ENCODE assay signal across 16 mouse cellular contexts in genomic region chr17:31653277-31653676, GRCm38 (mm10). TPM values are rescaled to one million over a fixed set of nuclear protein-coding genes. Genes with fewer than 3 reads are reported as not detected.
"Had no signal": no experiment of that assay in that cellular context is flagged by ENCODE, and none has a peak within 500 bp of the region (broad histone marks: within the 10 kb centered on the region; RNA-seq: fewer than 3 reads in every experiment).

No protein-coding gene starts in this region.

- H3K27ac ChIP-seq: hindbrain, postnatal 0 days; layer of hippocampus, adult 2 months; limb, embryonic 15.5 days; liver, embryonic 12.5 days; midbrain, embryonic 12.5 days had no signal

- DNase-seq: kidney, adult 18-20 months; kidney, postnatal 10 days; kidney, postnatal 4 days; left cerebral cortex, postnatal 4 days; lung, postnatal 10 days; right cerebral cortex, adult 18-20 months had no signal

- H3K9me3 ChIP-seq: limb, embryonic 15.5 days; liver, embryonic 12.5 days; midbrain, embryonic 12.5 days had no signal

- H3K9ac ChIP-seq: limb, embryonic 15.5 days; liver, embryonic 12.5 days; midbrain, embryonic 12.5 days had no signal

- H3K4me2 ChIP-seq: limb, embryonic 15.5 days; liver, embryonic 12.5 days; midbrain, embryonic 12.5 days had no signal

- ATAC-seq: hindbrain, postnatal 0 days; liver, embryonic 12.5 days had no signal

- H3K4me3 ChIP-seq: layer of hippocampus, adult 2 months; limb, embryonic 15.5 days; liver, embryonic 12.5 days; midbrain, embryonic 12.5 days had no signal

- H3K27me3 ChIP-seq: limb, embryonic 15.5 days; liver, embryonic 12.5 days; midbrain, embryonic 12.5 days had no signal

RNA-seq across cellular contexts. Expression of gene Cryaa, which starts 24.3 kb away (rescaled TPM):
- total RNA-seq: megakaryocyte-erythroid progenitor cell, adult 5-6 weeks had no signal
- polyA plus RNA-seq: kidney, embryonic 14.5 days; liver, embryonic 12.5 days; liver, embryonic 16.5 days; midbrain, embryonic 12.5 days; testis, adult 2 months; urinary bladder, adult 2 months had no signal
